Mouse (Mus musculus): ENCODE data around the gene Kcnt1.

GRCm38 (mm10) chr2:25892440-25892839 is 28.9 kb downstream of the Kcnt1 start:
- TF ChIP-seq CTCF (IDR thresholded peaks at IDR 0.05; ENCODE audit: insufficient read depth, low read length) (no peak), POLR2A (IDR thresholded peaks at IDR 0.05; ENCODE audit: borderline replicate concordance, extremely low read depth, low read depth, low read length) (no peak)

All from lung, adult 2 months (tissue).